Mouse (Mus musculus) heart, adult 2 months (tissue): ENCODE data around the gene Usp42. TPM values are rescaled to one million over a fixed set of nuclear protein-coding genes. Genes with fewer than 3 reads are reported as not detected.

Source experiments
- DNase-seq, 2 experiments: peaks; one replicate each; pipeline ENCODE4 v3.0.0; 2021
- H3K27ac ChIP-seq: fragments of 200-600 bp; 2 replicates; pipeline ENCODE4 v1.8.1; 2022
- H3K27me3 ChIP-seq: fragments of 200-500 bp; 2 replicates; pipeline ENCODE4 v1.6.1; 2012; ENCODE audit warnings: mild to moderate bottlenecking, low read length, inconsistent platforms, mixed read lengths; ENCODE audit not compliant: control insufficient read depth, insufficient read depth
- H3K36me3 ChIP-seq: fragments of 200-500 bp; 2 replicates; pipeline ENCODE4 v1.6.1; 2012; ENCODE audit warnings: low read length, inconsistent platforms; ENCODE audit not compliant: control insufficient read depth, insufficient read depth
- H3K4me1 ChIP-seq: fragments of 200-500 bp; 2 replicates; pipeline ENCODE4 v1.6.1; 2011; ENCODE audit warnings: low read length; ENCODE audit not compliant: control insufficient read depth, insufficient read depth
- H3K4me3 ChIP-seq: fragments of 200-600 bp; 2 replicates; pipeline ENCODE4 v1.8.1; 2022
- H3K79me2 ChIP-seq: fragments of 200-500 bp; replicated peaks from 2 replicates; pipeline ENCODE4 v1.6.1; 2012; ENCODE audit warnings: mild to moderate bottlenecking, inconsistent platforms, low read length, moderate library complexity, mixed read lengths; ENCODE audit not compliant: control insufficient read depth, insufficient read depth
- H3K9ac ChIP-seq: fragments of 200-500 bp; 2 replicates; pipeline ENCODE4 v1.6.1; 2012; ENCODE audit warnings: low read depth, mild to moderate bottlenecking, control low read depth, inconsistent platforms, low read length, mixed read lengths
- CTCF ChIP-seq: fragments of 200-600 bp; IDR thresholded peaks from 2 replicates; pipeline ENCODE4 v1.8.1; 2022; ENCODE audit warnings: antibody characterized with exemption, mild to moderate bottlenecking, moderate library complexity
- EP300 ChIP-seq: fragments of 200-500 bp; IDR thresholded peaks from 2 replicates; pipeline ENCODE4 v1.6.1; 2011; ENCODE audit warnings: low read depth, low read length, control low read depth; ENCODE audit not compliant: insufficient read depth
- POLR2A ChIP-seq: fragments of 200-500 bp; IDR thresholded peaks from 2 replicates; pipeline ENCODE4 v1.6.1; 2011; ENCODE audit warnings: mild to moderate bottlenecking, low read depth, low read length, control low read depth; ENCODE audit not compliant: insufficient read depth
- WGBS: fragments of 180-500 bp; shearing (Covaris S2); methylation state at CpG from one replicate; pipeline ENCODE4 v1.1.7; 2018; 5-methylcytosine and 5-hydroxymethylcytosine counted together
- intact Hi-C: fragments of 180-260 bp; cut with DNase I; formaldehyde crosslinking; loops from one replicate; pipeline ENCODE4 v1.15.1; 2025
- polyA plus RNA-seq: library from polyadenylated mRNA; depleted of rRNA; stranded (reverse); fragments of >200 nt; gene quantifications from 2 replicates; pipeline ENCODE4 v1.2.3, GENCODE M21; 2012
- total RNA-seq, 2 experiments: library from RNA; stranded (reverse); gene quantifications; 2 replicates each; pipeline ENCODE4 v1.2.3; 2021

Gene Usp42
- total and polyA plus RNA-seq, 3 experiments, result 2.5 to 6.2 (median 5.3) TPM

- Histone ChIP-seq H3K4me1 (no peaks in the 10 kb centered on the region), H3K4me3 (no peak overlapping the region), H3K36me3 (no peaks in the 10 kb centered on the region), H3K9ac (no peak overlapping the region), H3K27ac (no peak overlapping the region), H3K79me2 (no peaks in the 10 kb centered on the region), H3K27me3 (no peaks in the 10 kb centered on the region)
- TF ChIP-seq CTCF (peak; percentile 96), EP300 (peak; percentile 76; the same call in 1 of the 2 replicates), POLR2A (0 out of 2 replicates have a peak, but pooled peaks have one; percentile 3)
- DNase-seq, result peak; percentile 72 to 80
- 13% methylated on average over 7 of the region's 7 CpGs for WGBS
- intact Hi-C loops, result loop anchor here (1.0 to 5.0 kb wide), 3 partner anchors 34 to 274 kb away; no protein-coding TSS in a partner anchor
These were observed 20.8 kb downstream of the Usp42 start for GRCm38 (mm10) chr5:143711326-143711725.

GRCm38 (mm10) chr5:143706822-143707200, 25.3 kb downstream of the Usp42 start:
- Histone ChIP-seq H3K4me1 (peaks cover 2% of the 10 kb centered on the region; the same call in 1 of the 2 replicates), H3K27ac (no peak overlapping the region), H3K27me3 (no peaks in the 10 kb centered on the region), H3K9ac (no peak overlapping the region), H3K79me2 (no peaks in the 10 kb centered on the region), H3K4me3 (no peak overlapping the region), H3K36me3 (no peaks in the 10 kb centered on the region)
- intact Hi-C loops, result no loop called here
- TF ChIP-seq CTCF (no peak), POLR2A (no peak), EP300 (no peak)
- no peak for DNase-seq
- 81% methylated on average over 7 of the region's 7 CpGs for WGBS

- no peak for DNase-seq
- WGBS, result 54% methylated on average over 9 of the region's 9 CpGs
- intact Hi-C loops, result no loop called here
These were observed 25.9 kb downstream of the Usp42 start for GRCm38 (mm10) chr5:143706030-143706821.

GRCm38 (mm10) chr5:143705659-143705982, 26.5 kb downstream of the Usp42 start:
- H3K27ac ChIP-seq, result no peak overlapping the region; the same call in 1 of the 2 replicates
- H3K4me1 ChIP-seq, result peaks cover 2% of the 10 kb centered on the region; the same call in 1 of the 2 replicates
- H3K4me3 ChIP-seq, result no peak overlapping the region
- TF ChIP-seq CTCF (no peak), EP300 (no peak), POLR2A (no peak)
- no peaks in the 10 kb centered on the region for H3K79me2 ChIP-seq
- DNase-seq, result no peak
- no peaks in the 10 kb centered on the region for H3K36me3 ChIP-seq
- intact Hi-C loops, result no loop called here
- WGBS, result 58% methylated on average over 1 of the region's 1 CpGs
- no peak overlapping the region for H3K9ac ChIP-seq
- H3K27me3 ChIP-seq, result no peaks in the 10 kb centered on the region

More at GRCm38 (mm10) chr5:143706030-143706821, 25.9 kb downstream of the Usp42 start:
- Histone ChIP-seq H3K27ac (no peak overlapping the region; the same call in 1 of the 2 replicates), H3K27me3 (no peaks in the 10 kb centered on the region), H3K79me2 (no peaks in the 10 kb centered on the region), H3K4me3 (no peak overlapping the region), H3K9ac (no peak overlapping the region), H3K4me1 (peaks cover 2% of the 10 kb centered on the region; the same call in 1 of the 2 replicates), H3K36me3 (no peaks in the 10 kb centered on the region)
- TF ChIP-seq EP300 (no peak), POLR2A (no peak), CTCF (no peak)

- TF ChIP-seq EP300 (no peak), POLR2A (no peak), CTCF (no peak)
- WGBS, result 68% methylated on average over 13 of the region's 13 CpGs
- Histone ChIP-seq H3K27ac (no peak overlapping the region), H3K36me3 (no peaks in the 10 kb centered on the region), H3K4me1 (peaks cover 2% of the 10 kb centered on the region; the same call in 1 of the 2 replicates), H3K79me2 (no peaks in the 10 kb centered on the region), H3K4me3 (no peak overlapping the region), H3K27me3 (no peaks in the 10 kb centered on the region), H3K9ac (no peak overlapping the region)
- intact Hi-C loops, result no loop called here
- no peak for DNase-seq
These were observed 27.0 kb downstream of the Usp42 start for GRCm38 (mm10) chr5:143704875-143705658.
